Mouse (Mus musculus) spleen, embryonic (tissue): ENCODE measurements around the gene Emp2.

Experiments
- CTCF ChIA-PET: fragments of 350-600 bp; sonication (Branson Sonifier 250); formaldehyde crosslinking; loops from one replicate; lab custom pipeline; 2022; lab: Charles Lee

Gene Emp2

GRCm38 (mm10) chr16:10319914-10320569 is 6.3 kb upstream of the Emp2 start:
- CTCF ChIA-PET, result no interaction called here

GRCm38 (mm10) chr16:10317197-10317544 is 3.4 kb upstream of the Emp2 start:
- CTCF ChIA-PET, result interaction anchor here (0.5 kb wide), 1 partner anchor 9 kb away, joined by 7 read pairs; no protein-coding TSS in a partner anchor

- CTCF ChIA-PET, result no interaction called here
Measured at GRCm38 (mm10) chr16:10316493-10317196, 2.9 kb upstream of the Emp2 start.

GRCm38 (mm10) chr16:10313226-10313625 is 542 bp downstream of the Emp2 start:
- CTCF ChIA-PET, result no interaction called here

GRCm38 (mm10) chr16:10311989-10312388 is 1.8 kb downstream of the Emp2 start:
- CTCF ChIA-PET, result interaction anchor here (0.6 kb wide), 1 partner anchor 87 kb away, joined by 4 read pairs; no protein-coding TSS in a partner anchor

- CTCF ChIA-PET, result no interaction called here
Measured at GRCm38 (mm10) chr16:10311086-10311485, 2.7 kb downstream of the Emp2 start.

- CTCF ChIA-PET, result no interaction called here
Measured at GRCm38 (mm10) chr16:10310507-10310906, 3.3 kb downstream of the Emp2 start.

- CTCF ChIA-PET, result no interaction called here
Measured at GRCm38 (mm10) chr16:10307351-10307750, 6.4 kb downstream of the Emp2 start.

- CTCF ChIA-PET, result no interaction called here
Measured at GRCm38 (mm10) chr16:10306101-10306500, 7.7 kb downstream of the Emp2 start.

GRCm38 (mm10) chr16:10301337-10301736 is 12.4 kb downstream of the Emp2 start:
- CTCF ChIA-PET, result no interaction called here

GRCm38 (mm10) chr16:10300231-10301186 is 13.3 kb downstream of the Emp2 start:
- CTCF ChIA-PET, result no interaction called here

- CTCF ChIA-PET, result no interaction called here
Measured at GRCm38 (mm10) chr16:10299637-10300036, 14.1 kb downstream of the Emp2 start.

GRCm38 (mm10) chr16:10297696-10298644 is 15.8 kb downstream of the Emp2 start:
- CTCF ChIA-PET, result no interaction called here

- CTCF ChIA-PET, result no interaction called here
Measured at GRCm38 (mm10) chr16:10288115-10288514, 25.7 kb downstream of the Emp2 start.

- CTCF ChIA-PET, result no interaction called here
Measured at GRCm38 (mm10) chr16:10286513-10287268, 27.1 kb downstream of the Emp2 start.

GRCm38 (mm10) chr16:10281890-10282289 is 31.9 kb downstream of the Emp2 start:
- CTCF ChIA-PET, result no interaction called here

GRCm38 (mm10) chr16:10280286-10280951 is 33.3 kb downstream of the Emp2 start:
- CTCF ChIA-PET, result interaction anchor here (0.7 kb wide), 1 partner anchor 247 kb away, joined by 11 read pairs; no protein-coding TSS in a partner anchor

- CTCF ChIA-PET, result interaction anchor here (1.0 kb wide), 1 partner anchor 122 kb away, joined by 4 read pairs; no protein-coding TSS in a partner anchor
Measured at GRCm38 (mm10) chr16:10276778-10277177, 37.0 kb downstream of the Emp2 start.

GRCm38 (mm10) chr16:10274465-10274864 is 39.3 kb downstream of the Emp2 start:
- CTCF ChIA-PET, result no interaction called here
